Mouse (Mus musculus) stomach, postnatal 0 days (tissue): ENCODE data around the gene Mmrn2. TPM values are rescaled to one million over a fixed set of nuclear protein-coding genes. Genes with fewer than 3 reads are reported as not detected.
A peak's percentile ranks its signal among the peaks of the same experiment; 100 is the strongest.
"Not testable (repeated sequence)": the region's sequence is repeated elsewhere in the genome, so short reads cannot be mapped to it uniquely, and the experiment has no call there.

Experiments
- ATAC-seq: fragments of 200-750 bp; cut with Nextera tagmentation; 2 replicates; pipeline ENCODE4 v1.8.0; 2017; ENCODE audit not compliant: low FRiP score, low TSS enrichment
- DNase-seq: peaks from one replicate; pipeline ENCODE4 v3.0.0-alpha.2; 2016; ENCODE audit warnings: low spot score
- H3K27ac ChIP-seq: fragments of 300-500 bp; sonication (generic); replicated peaks from 2 replicates; pipeline ENCODE4 v1.5.1; 2014; ENCODE audit warnings: mild to moderate bottlenecking, control low read depth
- H3K27me3 ChIP-seq: fragments of 300-500 bp; sonication (generic); 2 replicates; pipeline ENCODE4 v1.6.1; 2014; ENCODE audit warnings: low read length; ENCODE audit not compliant: control insufficient read depth, insufficient read depth
- H3K36me3 ChIP-seq: fragments of 300-500 bp; sonication (generic); 2 replicates; pipeline ENCODE4 v1.6.1; 2014; ENCODE audit warnings: low read length, mixed read lengths; ENCODE audit not compliant: control insufficient read depth, insufficient read depth
- H3K4me1 ChIP-seq: fragments of 300-500 bp; sonication (generic); replicated peaks from 2 replicates; pipeline ENCODE4 v1.6.1; 2014; ENCODE audit warnings: antibody characterized with exemption; ENCODE audit not compliant: control insufficient read depth, insufficient read depth
- H3K4me2 ChIP-seq: fragments of 300-500 bp; sonication (generic); replicated peaks from 2 replicates; pipeline ENCODE4 v1.6.1; 2014; ENCODE audit warnings: low read depth, mild to moderate bottlenecking, control low read depth, moderate library complexity
- H3K4me3 ChIP-seq: fragments of 300-500 bp; sonication (generic); 2 replicates; pipeline ENCODE4 v1.5.1; 2014; ENCODE audit warnings: low read depth, low read length, control low read depth
- H3K9ac ChIP-seq: fragments of 300-500 bp; sonication (generic); 2 replicates; pipeline ENCODE4 v1.6.1; 2014; ENCODE audit warnings: mild to moderate bottlenecking, low read length, control low read depth, mixed read lengths
- H3K9me3 ChIP-seq: fragments of 300-500 bp; sonication (generic); 2 replicates; pipeline ENCODE4 v1.6.1; 2016; ENCODE audit warnings: low read length; ENCODE audit not compliant: control insufficient read depth
- CTCF ChIP-seq: IDR thresholded peaks from 2 replicates; pipeline ENCODE4 v1.5.1; 2016; ENCODE audit warnings: antibody characterized with exemption, low read depth, mild to moderate bottlenecking, moderate library complexity
- EP300 ChIP-seq: optimal IDR thresholded peaks from 2 replicates; pipeline ENCODE3; 2016; ENCODE audit warnings: antibody characterized with exemption
- WGBS: fragments of 180-500 bp; shearing (Covaris S2); extraction: QIAGEN DNeasy Blood & Tissue Kit; methylation state at CpG from one replicate; pipeline ENCODE4 v1.1.7; 2014; 5-methylcytosine and 5-hydroxymethylcytosine counted together
- polyA plus RNA-seq: library from polyadenylated mRNA; unstranded; fragments of >200 nt; fragmentation: Nextera tagmentation; extraction: Ambion mirVana; gene quantifications from 2 replicates; pipeline ENCODE4 v1.2.1, GENCODE M21; 2015

Gene Mmrn2
- polyA plus RNA-seq, 1 experiment from 2014 or later: 4.1 TPM

DNA sequence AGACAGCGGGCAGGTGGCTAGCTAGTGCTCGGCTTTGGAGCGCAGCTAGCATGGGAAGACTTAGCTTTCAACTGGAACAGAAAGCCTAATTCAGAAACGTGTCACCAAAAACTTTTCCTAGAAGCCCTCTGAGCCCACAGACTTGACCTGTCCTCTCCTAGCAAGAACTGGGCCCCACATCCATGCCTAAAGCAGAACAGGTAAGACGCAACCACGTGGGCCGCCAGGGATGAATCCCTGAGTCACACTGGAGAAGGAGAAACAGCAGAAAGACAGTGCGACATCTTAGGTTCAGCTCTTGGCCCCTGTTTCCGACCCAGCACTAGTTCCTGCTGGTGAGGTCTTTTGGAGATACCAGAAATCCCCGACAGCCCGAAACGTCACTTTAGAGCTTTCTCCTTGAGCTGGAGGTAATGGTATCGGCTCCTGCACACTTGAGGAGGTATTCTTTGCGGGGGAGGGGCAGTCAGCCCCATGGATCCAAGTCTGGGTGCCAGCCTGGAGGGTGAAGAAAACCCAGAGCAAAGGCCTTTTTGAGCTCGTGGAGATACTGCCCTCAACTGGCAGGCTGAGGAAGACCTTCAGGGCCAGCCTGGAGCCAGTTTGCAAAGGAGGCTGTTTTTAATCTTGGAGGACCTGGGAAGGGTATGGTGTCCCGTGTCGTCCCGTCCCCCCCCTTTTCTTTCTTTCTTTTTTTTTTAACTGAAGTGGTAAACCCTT, 12.4 kb upstream of the Mmrn2 start:
- Histone ChIP-seq H3K36me3 (no peaks in the 10 kb centered on the region), H3K4me3 (peak overlapping the region; percentile 38), H3K4me2 (peak overlapping the region; percentile 76), H3K9ac (peak overlapping the region; percentile 57), H3K9me3 (no peaks in the 10 kb centered on the region), H3K27ac (peak overlapping the region; percentile 88), H3K27me3 (no peaks in the 10 kb centered on the region), H3K4me1 (no peaks in the 10 kb centered on the region)
- peak; percentile 77 for DNase-seq
- TF ChIP-seq EP300 (peak; percentile 5), CTCF (peak; percentile 84)
- WGBS: 40% methylated on average over 18 of the region's 18 CpGs
- ATAC-seq: peak; percentile 62

DNA sequence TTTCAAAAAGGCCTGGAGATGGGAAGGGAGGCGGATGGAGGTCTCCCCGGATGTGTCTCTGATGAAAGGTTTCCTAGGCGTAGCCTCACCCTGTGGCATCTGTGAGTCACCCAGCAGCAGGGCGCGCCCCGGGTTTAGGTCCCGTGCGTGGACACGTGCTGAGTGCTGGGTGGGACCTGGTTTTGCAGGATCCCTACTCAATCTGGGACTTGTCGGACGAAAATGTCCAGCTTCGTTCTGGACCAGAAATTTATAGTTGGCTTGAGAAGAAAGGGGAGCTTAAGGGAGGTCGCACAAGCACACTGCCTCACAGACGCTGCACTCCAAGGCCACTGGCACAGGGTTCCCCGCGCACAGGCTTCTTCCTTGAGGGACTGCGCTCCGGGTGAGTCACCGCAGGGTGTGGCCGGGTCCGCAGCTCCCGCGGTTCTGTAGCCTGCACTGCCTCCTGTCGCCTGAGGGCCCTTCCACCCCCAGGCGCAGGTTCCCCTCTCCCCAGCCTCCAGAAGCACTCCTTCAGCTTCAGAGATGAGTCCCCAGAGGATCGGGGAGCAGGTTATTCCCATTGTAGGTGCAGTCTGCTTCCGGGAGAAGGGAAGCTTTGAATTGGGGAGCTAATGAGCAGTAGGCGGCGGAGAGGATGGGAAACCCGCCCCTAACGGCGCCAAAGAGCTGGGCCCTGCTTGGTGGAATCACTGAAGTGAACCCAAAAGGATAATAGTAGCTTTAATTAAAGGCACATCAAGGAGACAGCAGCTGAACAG, 11.6 kb upstream of the Mmrn2 start:
- peak; percentile 98 for ATAC-seq
- Histone ChIP-seq H3K36me3 (no peaks in the 10 kb centered on the region), H3K27ac (peak overlapping the region; percentile 88), H3K4me3 (peak overlapping the region; percentile 38), H3K4me1 (no peaks in the 10 kb centered on the region), H3K27me3 (no peaks in the 10 kb centered on the region), H3K4me2 (peak overlapping the region; percentile 76), H3K9ac (peak overlapping the region; percentile 57), H3K9me3 (no peaks in the 10 kb centered on the region)
- 4% methylated on average over 32 of the region's 32 CpGs for WGBS
- DNase-seq: peak; percentile 90
- peak; percentile 76 for TF ChIP-seq CTCF
- TF ChIP-seq EP300: no peak

DNA sequence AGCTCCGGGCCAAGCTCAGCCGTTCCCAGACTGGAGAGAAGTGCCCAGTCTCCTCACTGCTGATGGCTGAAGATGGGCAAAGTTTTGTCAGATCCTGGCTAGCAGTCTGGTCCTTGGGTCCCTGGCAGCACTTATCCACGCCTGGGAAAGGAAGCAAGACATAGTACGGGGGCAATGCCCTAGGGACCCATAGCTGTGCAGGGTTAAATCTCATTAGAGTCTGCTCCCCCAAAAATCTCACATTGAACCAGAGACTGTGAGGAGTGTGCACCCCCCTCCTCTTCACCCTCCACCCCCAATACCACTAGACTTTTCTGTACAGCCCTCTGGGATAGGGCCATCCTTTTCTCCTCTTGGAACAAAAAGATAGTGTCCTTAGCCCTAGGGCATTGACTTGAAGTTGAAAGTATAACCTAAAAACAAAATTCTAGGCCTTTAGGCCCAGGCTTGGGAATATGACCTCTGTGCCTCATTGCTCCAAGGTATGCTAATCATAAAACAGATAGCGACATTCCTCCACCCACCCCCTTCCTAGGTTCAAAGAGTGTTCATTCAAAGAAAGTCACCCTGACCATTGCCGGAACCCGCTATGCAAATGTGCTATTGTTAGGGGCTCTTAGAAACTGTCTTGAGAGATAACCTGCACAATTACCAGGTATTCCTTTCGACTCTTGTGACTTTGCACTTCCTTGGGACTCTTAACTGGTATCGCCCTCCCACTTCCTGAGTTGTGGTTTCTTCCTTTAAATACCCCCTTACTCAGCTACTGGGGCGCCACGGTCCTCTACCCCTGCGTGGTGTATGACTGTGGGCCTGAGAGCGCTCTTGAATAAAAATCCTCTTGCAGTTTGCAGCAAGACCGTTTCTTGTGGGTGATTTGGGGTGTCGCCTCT, 10.8 kb upstream of the Mmrn2 start:
- H3K9me3 ChIP-seq, ATAC-seq, H3K36me3 ChIP-seq, DNase-seq, H3K27me3 ChIP-seq, H3K27ac ChIP-seq, H3K4me3 ChIP-seq, H3K4me1 ChIP-seq, H3K9ac ChIP-seq: not testable (repeated sequence)
- 88% methylated on average over 15 of the region's 15 CpGs for WGBS
- peak overlapping the region; percentile 76 for H3K4me2 ChIP-seq

GRCm38 (mm10) chr14:34365147-34365507, 10.1 kb upstream of the Mmrn2 start:
- TF ChIP-seq EP300: no peak
- no peak for TF ChIP-seq CTCF
- Histone ChIP-seq H3K9ac (no peak overlapping the region), H3K4me1 (no peaks in the 10 kb centered on the region), H3K4me2 (no peak overlapping the region), H3K36me3 (no peaks in the 10 kb centered on the region), H3K27me3 (no peaks in the 10 kb centered on the region), H3K9me3 (no peaks in the 10 kb centered on the region), H3K27ac (no peak overlapping the region), H3K4me3 (no peak overlapping the region)
- ATAC-seq (no peak), DNase-seq (no peak)
- 86% methylated on average over 2 of the region's 2 CpGs for WGBS

DNA sequence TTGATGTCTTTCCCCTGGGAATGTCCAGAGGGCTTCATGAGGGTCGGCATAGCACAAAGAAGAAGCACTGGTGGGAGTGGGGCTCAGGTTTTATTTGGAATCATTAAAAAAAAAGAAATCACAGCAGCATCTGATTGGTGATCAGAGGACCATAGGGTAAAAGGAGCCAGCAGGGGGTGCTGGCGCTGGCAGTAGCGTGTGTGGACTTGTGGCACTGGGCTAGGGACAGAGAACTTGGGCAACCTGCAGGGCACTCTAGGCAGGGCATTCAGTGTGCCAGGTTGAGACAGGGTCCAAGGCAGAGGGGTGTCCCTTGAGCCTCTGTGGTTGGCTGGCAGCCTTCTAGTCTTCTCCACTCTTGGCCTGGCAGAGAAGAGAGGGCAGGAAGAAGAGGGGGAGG, 5.1 kb upstream of the Mmrn2 start:
- Histone ChIP-seq H3K4me1 (no peaks in the 10 kb centered on the region), H3K9me3 (no peaks in the 10 kb centered on the region), H3K36me3 (no peaks in the 10 kb centered on the region), H3K4me2 (no peak overlapping the region), H3K9ac (no peak overlapping the region), H3K27ac (no peak overlapping the region), H3K27me3 (no peaks in the 10 kb centered on the region), H3K4me3 (no peak overlapping the region)
- 73% methylated on average over 3 of the region's 3 CpGs for WGBS
- TF ChIP-seq CTCF (peak; percentile 45), EP300 (no peak)
- no peak for ATAC-seq
- DNase-seq: no peak
